ENCODE assay signal across 8 mouse cellular contexts in the genomic region with DNA sequence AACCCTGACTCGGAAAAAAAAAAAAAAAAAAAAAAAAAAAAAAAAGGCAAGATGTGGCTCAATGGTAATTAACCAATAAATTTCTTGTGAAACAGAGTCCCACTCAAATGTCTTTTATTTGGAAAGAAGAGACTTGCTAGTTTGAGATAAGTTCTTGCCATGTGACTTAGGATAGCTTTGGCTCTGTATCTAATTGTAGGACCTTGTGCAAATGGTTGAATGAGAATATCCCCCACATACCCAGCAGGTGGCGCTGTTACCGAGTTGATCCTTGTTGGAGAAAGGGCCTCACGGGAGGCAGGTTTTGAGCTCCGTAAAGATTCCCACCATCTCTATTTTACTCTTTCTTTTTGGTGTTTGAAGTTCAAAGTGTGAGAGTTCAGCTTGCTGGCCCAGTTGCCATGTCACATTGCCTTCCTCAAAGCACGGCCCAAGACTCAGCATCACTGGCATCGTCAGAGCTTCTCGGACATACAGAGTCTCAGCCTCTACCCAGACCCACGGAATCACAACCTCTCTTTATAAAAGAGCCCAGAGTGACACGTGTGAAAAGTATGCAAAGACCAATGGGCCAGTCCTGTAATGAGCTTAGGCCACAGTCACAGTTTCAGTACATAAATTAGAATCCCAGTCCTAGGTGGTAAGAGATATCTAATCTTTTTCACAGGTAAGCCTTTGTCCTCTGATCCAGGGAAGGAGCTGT. TPM values are rescaled to one million over a fixed set of nuclear protein-coding genes. Genes with fewer than 3 reads are reported as not detected.
DNase-seq lines count a peak whose midpoint lies in the region; ATAC-seq and TF ChIP-seq lines count a peak whose summit lies in the region.

No protein-coding gene starts in this region.

- no peaks in the 10 kb centered on the region for H3K79me2 ChIP-seq in CH12.LX (replicated peaks; ENCODE audit: control insufficient read depth, extremely low read depth, insufficient read depth, poor library complexity, severe bottlenecking)

- WGBS in forebrain, embryonic 11.5 days: 24% methylated on average over 10 of the region's 10 CpGs
- WGBS in heart, embryonic 15.5 days: 30% methylated on average over 10 of the region's 10 CpGs
- WGBS in liver, embryonic 12.5 days (ENCODE audit: insufficient replicate concordance): 29% methylated on average over 10 of the region's 10 CpGs

- peak overlapping the region; percentile 80 for H3K4me2 ChIP-seq in CH12.LX (ENCODE audit: insufficient read depth, low read depth, poor library complexity, severe bottlenecking)
- H3K4me2 ChIP-seq in forebrain, embryonic 11.5 days (ENCODE audit: low read depth, low read length, severe bottlenecking): 0 out of 2 replicates have a peak overlapping the region, but pooled peaks have one; percentile 26
- H3K4me2 ChIP-seq in heart, embryonic 15.5 days: peak overlapping the region; percentile 52
- peak overlapping the region; percentile 57 for H3K4me2 ChIP-seq in liver, embryonic 12.5 days

- dilution Hi-C loops in CH12.LX (cut with MboI; ENCODE audit: extremely low pct_ligation_motif_present, extremely low pct_unique_long_range_greater_than_20kb, low sequenced_read_pairs): no loop called here

- H3K4me1 ChIP-seq in CH12.LX (ENCODE audit: control insufficient read depth in 1 of 2, insufficient read depth in 2 of 2): peaks cover 11 to 47% of the 10 kb centered on the region in 2 experiments
- H3K4me1 ChIP-seq in forebrain, embryonic 11.5 days (replicated peaks; ENCODE audit: control insufficient read depth, insufficient read depth, low read length): no peaks in the 10 kb centered on the region
- H3K4me1 ChIP-seq in heart, embryonic 15.5 days (replicated peaks): peaks cover 3% of the 10 kb centered on the region
- H3K4me1 ChIP-seq in liver, embryonic 12.5 days: peaks cover 4% of the 10 kb centered on the region

- no peak for TF ChIP-seq EP300 in CH12.LX (IDR thresholded peaks at IDR 0.05; ENCODE audit: low read length)

- DNase-seq in CH12.LX (ENCODE audit: extremely low read depth): peak; percentile 93
- DNase-seq in c-Kit-positive CD71-positive TER-119-negative erythroid progenitor cells, embryonic 14.5 days (ENCODE audit: low read depth): peak; percentile 90
- DNase-seq in forebrain, embryonic 11.5 days (ENCODE audit: low spot score): peak; percentile 93
- peak; percentile 89 for DNase-seq in kidney, postnatal 10 days
- peak; percentile 87 for DNase-seq in naive thymus-derived CD4-positive, alpha-beta T cell, adult 2 months (ENCODE audit: low read depth)
- peak; percentile 92 for DNase-seq in splenic B cell, adult 2 months (ENCODE audit: low read depth, low spot score)

- H3K9ac ChIP-seq in CH12.LX (ENCODE audit: insufficient read depth, low read depth): peak overlapping the region; percentile 36; the same call in 1 of the 2 replicates
- no peak overlapping the region for H3K9ac ChIP-seq in forebrain, embryonic 11.5 days (ENCODE audit: low read length)
- no peak overlapping the region for H3K9ac ChIP-seq in heart, embryonic 15.5 days
- no peak overlapping the region for H3K9ac ChIP-seq in liver, embryonic 12.5 days

- TF ChIP-seq RAD21 in CH12.LX (IDR thresholded peaks at IDR 0.05; ENCODE audit: low read depth, low read length): peak; percentile 93

- H3K36me3 ChIP-seq in CH12.LX (replicated peaks in 1 of 2; ENCODE audit: control insufficient read depth in 1 of 2, insufficient read depth in 1 of 2, low read length in 1 of 2): no peaks in the 10 kb centered on the region
- no peaks in the 10 kb centered on the region for H3K36me3 ChIP-seq in forebrain, embryonic 11.5 days (ENCODE audit: control insufficient read depth, insufficient read depth, low read length)
- no peaks in the 10 kb centered on the region for H3K36me3 ChIP-seq in heart, embryonic 15.5 days
- H3K36me3 ChIP-seq in liver, embryonic 12.5 days: no peaks in the 10 kb centered on the region
- no peaks in the 10 kb centered on the region for H3K36me3 ChIP-seq in splenic B cell, adult 2 months (ENCODE audit: control insufficient read depth, insufficient read depth, low read length, poor library complexity, severe bottlenecking)

- H3K27ac ChIP-seq in CH12.LX (ENCODE audit: insufficient read depth, low read depth): 0 out of 2 replicates have a peak overlapping the region, but pooled peaks have one; percentile 12
- H3K27ac ChIP-seq in forebrain, embryonic 11.5 days (ENCODE audit: low read depth, low read length): no peak overlapping the region
- no peak overlapping the region for H3K27ac ChIP-seq in heart, embryonic 15.5 days
- no peak overlapping the region for H3K27ac ChIP-seq in liver, embryonic 12.5 days

- TF ChIP-seq CTCF in CH12.LX (conservative IDR thresholded peaks at IDR 0.05 in 1 of 2, IDR thresholded peaks at IDR 0.05 in 1 of 2; ENCODE audit: low read depth in 2 of 2, low read length in 2 of 2): peak; percentile 83 to 98

- in situ Hi-C loops in CH12.LX (cut with MboI; ENCODE audit: low pct_ligation_motif_present, low pct_unique_long_range_greater_than_20kb, low sequenced_read_pairs): no loop called here

- no peaks in the 10 kb centered on the region for H3K27me3 ChIP-seq in CH12.LX (replicated peaks)
- H3K27me3 ChIP-seq in forebrain, embryonic 11.5 days (ENCODE audit: control insufficient read depth, insufficient read depth, low read length): peaks cover 6% of the 10 kb centered on the region
- peaks cover 40% of the 10 kb centered on the region for H3K27me3 ChIP-seq in heart, embryonic 15.5 days
- peaks cover 52% of the 10 kb centered on the region for H3K27me3 ChIP-seq in liver, embryonic 12.5 days (replicated peaks)
- H3K27me3 ChIP-seq in splenic B cell, adult 2 months (ENCODE audit: control insufficient read depth, insufficient read depth, low read length, poor library complexity, severe bottlenecking): no peaks in the 10 kb centered on the region

- no peaks in the 10 kb centered on the region for H3K9me3 ChIP-seq in CH12.LX (replicated peaks; ENCODE audit: low read length)
- H3K9me3 ChIP-seq in forebrain, embryonic 11.5 days (ENCODE audit: control insufficient read depth, low read length): no peaks in the 10 kb centered on the region
- H3K9me3 ChIP-seq in heart, embryonic 15.5 days (replicated peaks): no peaks in the 10 kb centered on the region
- no peaks in the 10 kb centered on the region for H3K9me3 ChIP-seq in liver, embryonic 12.5 days (replicated peaks)

- peak; percentile 38; the same call in 1 of the 2 replicates for TF ChIP-seq POLR2A in CH12.LX (IDR thresholded peaks at IDR 0.05; ENCODE audit: low read depth, low read length)

- peak overlapping the region in 1 of 3 experiments; percentile 48 for H3K4me3 ChIP-seq in CH12.LX (replicated peaks in 1 of 3; ENCODE audit: low read depth in 2 of 3, low read length in 2 of 3, poor library complexity in 1 of 3)
- no peak overlapping the region for H3K4me3 ChIP-seq in forebrain, embryonic 11.5 days (ENCODE audit: low read depth, low read length)
- no peak overlapping the region for H3K4me3 ChIP-seq in heart, embryonic 15.5 days
- H3K4me3 ChIP-seq in liver, embryonic 12.5 days: no peak overlapping the region

- ATAC-seq in forebrain, embryonic 11.5 days (replicated peaks; ENCODE audit: low FRiP score): peak; percentile 67; the same call in 1 of the 2 replicates
- no peak for ATAC-seq in heart, embryonic 15.5 days (replicated peaks; ENCODE audit: insufficient number of reproducible peaks, insufficient read depth, low FRiP score, low read depth)
- ATAC-seq in liver, embryonic 12.5 days: peak; percentile 57; the same call in 1 of the 2 replicates

TF ChIP-seq in CH12.LX, 34 proteins besides CTCF, POLR2A, EP300 and RAD21 (continues in another document):
- TF ChIP-seq JUND (conservative IDR thresholded peaks at IDR 0.05; ENCODE audit: low read depth, low read length) (no peak), USF1 (IDR thresholded peaks at IDR 0.05; ENCODE audit: low read depth, low read length) (no peak)

RNA-seq across cellular contexts. Expression of gene Fcrlb, which starts 11.1 kb away (rescaled TPM):
- total RNA-seq in CH12.LX (2012; rRNA removed) (not detected in 2 replicates), CH12.LX (2014; rRNA removed) (not detected in 2 replicates)
- not detected in 2 replicates for polyA plus RNA-seq in CH12.LX (2012; ENCODE audit: insufficient read length, low read depth)
- not detected in 2 replicates for polyA plus RNA-seq in forebrain, embryonic 11.5 days (2014; fragmentation: Nextera tagmentation; extraction: Ambion mirVana)
- 0.14 TPM in 1 of 2 replicates, not detected in the other for polyA plus RNA-seq in heart, embryonic 15.5 days (2015; fragmentation: Nextera tagmentation; extraction: Ambion mirVana)
- 0.10 and 0.13 TPM in 2 replicates for polyA plus RNA-seq in liver, embryonic 12.5 days (2016; fragmentation: Nextera tagmentation; extraction: Ambion mirVana)

RNA-seq across cellular contexts. Expression of gene Dusp12, which starts 16.3 kb away (rescaled TPM):
- total RNA-seq in CH12.LX (2012; rRNA removed): 30.9 and 37.2 TPM in 2 replicates
- total RNA-seq in CH12.LX (2014; rRNA removed): 41.7 and 49.4 TPM in 2 replicates
- polyA plus RNA-seq in CH12.LX (2012; ENCODE audit: insufficient read length, low read depth): 30.4 and 36.5 TPM in 2 replicates
- 28.7 and 29.3 TPM in 2 replicates for polyA plus RNA-seq in forebrain, embryonic 11.5 days (2014; fragmentation: Nextera tagmentation; extraction: Ambion mirVana)
- 23.0 TPM in 2 replicates for polyA plus RNA-seq in heart, embryonic 15.5 days (2015; fragmentation: Nextera tagmentation; extraction: Ambion mirVana)
- polyA plus RNA-seq in liver, embryonic 12.5 days (2016; fragmentation: Nextera tagmentation; extraction: Ambion mirVana): 25.7 and 27.3 TPM in 2 replicates

RNA-seq across cellular contexts. Expression of gene Gm26620, which starts 16.8 kb away (rescaled TPM):
- total RNA-seq in CH12.LX (2012; rRNA removed): 4.2 and 5.7 TPM in 2 replicates
- 0.52 and 0.99 TPM in 2 replicates for total RNA-seq in CH12.LX (2014; rRNA removed)
- 1.2 and 1.9 TPM in 2 replicates for polyA plus RNA-seq in CH12.LX (2012; ENCODE audit: insufficient read length, low read depth)
- polyA plus RNA-seq in forebrain, embryonic 11.5 days (2014; fragmentation: Nextera tagmentation; extraction: Ambion mirVana): 0.37 TPM in 1 of 2 replicates, not detected in the other
- 0.62 and 0.84 TPM in 2 replicates for polyA plus RNA-seq in heart, embryonic 15.5 days (2015; fragmentation: Nextera tagmentation; extraction: Ambion mirVana)
- 0.46 and 0.50 TPM in 2 replicates for polyA plus RNA-seq in liver, embryonic 12.5 days (2016; fragmentation: Nextera tagmentation; extraction: Ambion mirVana)

RNA-seq across cellular contexts. Expression of gene Fcrla, which starts 25.7 kb away (rescaled TPM):
- total RNA-seq in CH12.LX (2012; rRNA removed) (10.6 and 18.5 TPM in 2 replicates), CH12.LX (2014; rRNA removed) (30.6 and 34.8 TPM in 2 replicates)
- polyA plus RNA-seq in CH12.LX (2012; ENCODE audit: insufficient read length, low read depth): 15.4 and 17.7 TPM in 2 replicates
- not detected in 2 replicates for polyA plus RNA-seq in forebrain, embryonic 11.5 days (2014; fragmentation: Nextera tagmentation; extraction: Ambion mirVana)
- polyA plus RNA-seq in heart, embryonic 15.5 days (2015; fragmentation: Nextera tagmentation; extraction: Ambion mirVana): 0.09 and 0.22 TPM in 2 replicates
- polyA plus RNA-seq in liver, embryonic 12.5 days (2016; fragmentation: Nextera tagmentation; extraction: Ambion mirVana): 0.21 and 0.23 TPM in 2 replicates

RNA-seq across cellular contexts. Expression of gene Atf6, which starts 34.1 kb away (rescaled TPM):
- total RNA-seq in CH12.LX (2012; rRNA removed) (35.3 and 37.6 TPM in 2 replicates), CH12.LX (2014; rRNA removed) (33.8 and 35.9 TPM in 2 replicates)
- polyA plus RNA-seq in CH12.LX (2012; ENCODE audit: insufficient read length, low read depth): 42.7 and 47.0 TPM in 2 replicates
- 8.9 and 9.8 TPM in 2 replicates for polyA plus RNA-seq in forebrain, embryonic 11.5 days (2014; fragmentation: Nextera tagmentation; extraction: Ambion mirVana)
- polyA plus RNA-seq in heart, embryonic 15.5 days (2015; fragmentation: Nextera tagmentation; extraction: Ambion mirVana): 9.8 and 10.2 TPM in 2 replicates
- polyA plus RNA-seq in liver, embryonic 12.5 days (2016; fragmentation: Nextera tagmentation; extraction: Ambion mirVana): 9.6 and 10.6 TPM in 2 replicates

Comparison
In these comparisons a context has a peak if more than half of its experiments do, and no peak if none do; other contexts are left out.
1. H3K4me2 ChIP-seq: peak in every context shown above with its lines; median percentile 80 in CH12.LX; 57 in liver, embryonic 12.5 days; 52 in heart, embryonic 15.5 days; 26 in forebrain, embryonic 11.5 days.